ENCODE assay signal across 16 mouse cellular contexts in genomic region chrX:152635397-152635796, GRCm38 (mm10).
"Had no signal": no experiment of that assay in that cellular context is flagged by ENCODE, and none has a peak within 500 bp of the region (broad histone marks: within the 10 kb centered on the region; RNA-seq: fewer than 3 reads in every experiment).

No protein-coding gene starts in this region.

- H3K9ac ChIP-seq: liver, embryonic 13.5 days; liver, embryonic 15.5 days; liver, postnatal 0 days; lung, embryonic 15.5 days; midbrain, embryonic 13.5 days; midbrain, embryonic 15.5 days; neural tube, embryonic 12.5 days; stomach, embryonic 15.5 days had no signal

- H3K27me3 ChIP-seq: liver, embryonic 13.5 days; liver, embryonic 15.5 days; neural tube, embryonic 12.5 days; stomach, embryonic 15.5 days had no signal

- H3K9me3 ChIP-seq: liver, embryonic 13.5 days; liver, embryonic 15.5 days; lung, embryonic 15.5 days; megakaryocyte, embryonic 14.5 days; midbrain, embryonic 13.5 days; midbrain, embryonic 15.5 days; neural tube, embryonic 12.5 days; stomach, embryonic 15.5 days had no signal

- H3K27ac ChIP-seq: liver, embryonic 13.5 days; liver, embryonic 15.5 days; lung, embryonic 15.5 days; macrophage; midbrain, embryonic 13.5 days; midbrain, embryonic 15.5 days; neural tube, embryonic 12.5 days; stomach, embryonic 15.5 days; stomach, postnatal 0 days had no signal

- ATAC-seq: liver, postnatal 0 days; midbrain, embryonic 13.5 days; midbrain, embryonic 15.5 days had no signal

- H3K4me1 ChIP-seq: liver, embryonic 13.5 days; liver, embryonic 15.5 days; lung, embryonic 15.5 days; megakaryocyte, embryonic 14.5 days; midbrain, embryonic 13.5 days; midbrain, embryonic 15.5 days; neural tube, embryonic 12.5 days; stomach, embryonic 15.5 days had no signal

- H3K4me2 ChIP-seq: liver, embryonic 11.5 days; liver, embryonic 13.5 days; liver, embryonic 15.5 days; lung, embryonic 15.5 days; midbrain, embryonic 11.5 days; midbrain, embryonic 13.5 days; midbrain, embryonic 15.5 days; neural tube, embryonic 12.5 days; stomach, embryonic 15.5 days had no signal

- H3K4me3 ChIP-seq: liver, embryonic 13.5 days; liver, embryonic 15.5 days; lung, embryonic 15.5 days; megakaryocyte, embryonic 14.5 days; midbrain, embryonic 13.5 days; midbrain, embryonic 15.5 days; neural tube, embryonic 12.5 days; stomach, embryonic 15.5 days had no signal

- DNase-seq: liver, embryonic 13.5 days; liver, postnatal 0 days; right cerebral cortex, postnatal 14 days; thymus, postnatal 14 days; thymus, postnatal 36 days had no signal

- H3K36me3 ChIP-seq: liver, embryonic 13.5 days; liver, embryonic 15.5 days; lung, embryonic 15.5 days; midbrain, embryonic 13.5 days; midbrain, embryonic 15.5 days; neural tube, embryonic 12.5 days; stomach, embryonic 15.5 days had no signal
